Mouse (Mus musculus) midbrain, postnatal 0 days (tissue): ENCODE measurements around the gene Cdiptos. TPM values are rescaled to one million over a fixed set of nuclear protein-coding genes. Genes with fewer than 3 reads are reported as not detected.

Experiments
- ATAC-seq: fragments of 200-750 bp; cut with Nextera tagmentation; 2 replicates; pipeline ENCODE4 v1.8.0; 2017; ENCODE audit warnings: moderate number of reproducible peaks, mild to moderate bottlenecking, moderate TSS enrichment, moderate library complexity; ENCODE audit not compliant: low FRiP score
- DNase-seq: peaks from one replicate; pipeline ENCODE4 v3.0.0-alpha.2; 2015; ENCODE audit warnings: low spot score
- H3K27ac ChIP-seq: fragments of 300-500 bp; sonication (generic); 2 replicates; pipeline ENCODE4 v1.5.1; 2014; ENCODE audit warnings: low read depth, mild to moderate bottlenecking, low read length, mixed read lengths
- H3K27me3 ChIP-seq: fragments of 300-500 bp; sonication (generic); 2 replicates; pipeline ENCODE4 v1.6.1; 2014; ENCODE audit warnings: low read length, control low read depth, mixed read lengths; ENCODE audit not compliant: insufficient read depth
- H3K36me3 ChIP-seq: fragments of 300-500 bp; sonication (generic); 2 replicates; pipeline ENCODE4 v1.6.1; 2014; ENCODE audit warnings: low read length, control low read depth, mixed read lengths; ENCODE audit not compliant: insufficient read depth
- H3K4me1 ChIP-seq: fragments of 300-500 bp; sonication (generic); 2 replicates; pipeline ENCODE4 v1.6.1; 2014; ENCODE audit warnings: mild to moderate bottlenecking, control low read depth, antibody characterized with exemption, low read length, mixed read lengths; ENCODE audit not compliant: insufficient read depth
- H3K4me2 ChIP-seq: fragments of 300-500 bp; sonication (generic); 2 replicates; pipeline ENCODE4 v1.6.1; 2014; ENCODE audit warnings: low read depth, mild to moderate bottlenecking, low read length, mixed read lengths; ENCODE audit not compliant: poor library complexity, severe bottlenecking
- H3K4me3 ChIP-seq: fragments of 300-500 bp; sonication (generic); 2 replicates; pipeline ENCODE4 v1.5.1; 2014; ENCODE audit warnings: low read depth, mild to moderate bottlenecking, low read length, moderate library complexity
- H3K9ac ChIP-seq: fragments of 300-500 bp; sonication (generic); replicated peaks from 2 replicates; pipeline ENCODE4 v1.6.1; 2014; ENCODE audit warnings: mild to moderate bottlenecking, low read length, moderate library complexity, mixed read lengths; ENCODE audit not compliant: poor library complexity, severe bottlenecking
- H3K9me3 ChIP-seq: fragments of 300-500 bp; sonication (generic); 2 replicates; pipeline ENCODE4 v1.6.1; 2016; ENCODE audit warnings: low read length, control low read depth
- CTCF ChIP-seq: IDR thresholded peaks from 2 replicates; pipeline ENCODE4 v1.5.1; 2016; ENCODE audit warnings: antibody characterized with exemption, mild to moderate bottlenecking
- WGBS: fragments of 180-500 bp; shearing (Covaris S2); extraction: QIAGEN DNeasy Blood & Tissue Kit; methylation state at CpG from one replicate; pipeline ENCODE4 v1.1.7; 2014; 5-methylcytosine and 5-hydroxymethylcytosine counted together
- polyA plus RNA-seq: library from polyadenylated mRNA; unstranded; fragments of >200 nt; fragmentation: Nextera tagmentation; extraction: Ambion mirVana; gene quantifications from 2 replicates; pipeline ENCODE4 v1.2.1, GENCODE M21; 2015
- total RNA-seq: library from RNA; depleted of rRNA; stranded (reverse); fragments of >200 nt; gene quantifications from 2 replicates; pipeline ENCODE4 v1.2.3, GENCODE M21; 2014

The Cdiptos gene
- total and polyA plus RNA-seq, 2 experiments from 2014 or later: 0.79 TPM; not detected in 1

DNA sequence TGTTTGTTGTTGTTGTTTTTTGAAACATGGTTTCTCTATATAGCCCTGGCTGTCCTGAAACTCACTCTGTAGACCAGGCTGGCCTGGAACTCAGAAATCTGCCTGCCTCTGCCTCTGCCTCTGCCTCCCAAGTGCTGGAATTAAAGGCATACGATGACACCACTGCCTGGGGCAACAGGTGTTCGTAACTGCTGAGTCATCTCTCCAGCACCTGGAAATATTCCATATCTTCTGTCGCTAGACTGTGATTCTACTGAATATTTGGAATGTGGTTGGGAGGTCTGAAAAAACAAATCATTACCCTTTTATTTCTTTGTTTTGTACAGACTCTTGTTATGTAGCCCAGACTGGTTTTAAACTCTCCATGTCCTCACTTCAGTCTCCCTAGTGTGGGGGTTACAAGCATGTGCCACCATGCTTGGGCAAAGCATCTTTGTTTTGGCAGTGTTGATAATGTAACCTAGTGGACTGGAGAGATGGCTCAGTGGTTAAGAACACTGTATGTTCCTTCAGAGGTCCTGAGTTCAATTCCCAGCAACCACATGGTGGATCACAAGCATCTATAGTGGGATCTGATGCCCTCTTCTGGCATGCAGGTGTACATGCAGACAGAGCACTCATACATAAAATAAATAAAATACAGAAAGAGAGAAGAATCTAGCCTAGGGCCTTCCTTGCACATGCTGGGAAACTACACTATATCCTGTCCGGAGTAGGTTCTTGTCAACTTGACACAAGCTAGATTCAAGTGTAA is 28.4 kb upstream of the Cdiptos start:
- Histone ChIP-seq H3K4me1 (no peaks in the 10 kb centered on the region), H3K4me2 (no peak overlapping the region), H3K27me3 (no peaks in the 10 kb centered on the region), H3K9me3 (no peaks in the 10 kb centered on the region), H3K9ac (no peak overlapping the region), H3K4me3 (no peak overlapping the region), H3K27ac (no peak overlapping the region), H3K36me3 (no peaks in the 10 kb centered on the region)
- 87% methylated on average over 4 of the region's 4 CpGs for WGBS
- TF ChIP-seq CTCF: peak; percentile 39; the same call in 1 of the 2 replicates
- no peak for DNase-seq
- ATAC-seq: no peak

DNA sequence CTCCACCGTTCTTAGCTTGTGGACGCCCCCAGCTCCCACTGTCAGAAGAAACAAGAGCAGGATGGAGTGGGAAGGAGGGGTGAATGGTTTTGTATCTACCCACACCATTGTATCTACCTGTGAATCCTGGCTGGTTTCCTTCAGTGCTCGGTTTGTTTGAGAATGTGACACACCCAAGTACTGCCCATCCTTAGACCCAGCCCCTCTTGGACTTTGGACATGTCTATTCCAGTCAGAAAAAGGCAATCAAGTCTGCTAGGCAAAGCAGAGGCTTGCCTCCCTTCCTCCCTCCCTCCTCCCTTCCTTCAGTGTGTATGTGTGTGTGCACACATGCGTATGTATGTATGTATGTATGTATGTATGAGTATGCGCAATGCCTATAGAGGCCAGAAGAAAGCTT is 27.7 kb upstream of the Cdiptos start:
- TF ChIP-seq CTCF: no peak
- Histone ChIP-seq H3K36me3 (no peaks in the 10 kb centered on the region), H3K4me3 (no peak overlapping the region), H3K27me3 (no peaks in the 10 kb centered on the region), H3K4me2 (no peak overlapping the region), H3K9me3 (no peaks in the 10 kb centered on the region), H3K4me1 (no peaks in the 10 kb centered on the region), H3K27ac (no peak overlapping the region), H3K9ac (no peak overlapping the region)
- no peak for DNase-seq
- ATAC-seq: no peak
- WGBS: 90% methylated on average over 5 of the region's 5 CpGs

DNA sequence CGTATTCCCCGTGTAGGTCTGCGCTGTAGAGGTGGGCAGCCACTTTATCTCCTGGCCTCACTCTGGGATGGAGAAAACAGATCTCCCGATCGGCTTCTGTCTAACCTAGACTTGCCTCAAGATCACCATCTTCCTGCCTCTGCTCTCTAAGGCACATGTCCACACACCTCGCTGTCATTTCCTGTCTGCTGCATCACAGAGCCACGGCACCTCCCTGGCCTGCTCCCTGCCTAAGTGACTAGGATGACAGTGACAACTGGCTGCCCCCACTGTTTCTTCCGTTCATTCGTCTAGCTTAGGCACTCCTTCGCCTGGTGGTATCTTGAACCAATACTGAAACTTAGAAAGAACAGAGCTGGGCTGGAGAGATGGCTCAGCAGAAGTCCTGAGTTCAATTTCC is 23.7 kb upstream of the Cdiptos start:
- DNase-seq: no peak
- no peak for ATAC-seq
- Histone ChIP-seq H3K27me3 (no peaks in the 10 kb centered on the region), H3K27ac (no peak overlapping the region), H3K4me2 (no peak overlapping the region), H3K36me3 (no peaks in the 10 kb centered on the region), H3K4me1 (no peaks in the 10 kb centered on the region), H3K9ac (no peak overlapping the region), H3K4me3 (no peak overlapping the region), H3K9me3 (no peaks in the 10 kb centered on the region)
- 86% methylated on average over 10 of the region's 10 CpGs for WGBS
- TF ChIP-seq CTCF: no peak

DNA sequence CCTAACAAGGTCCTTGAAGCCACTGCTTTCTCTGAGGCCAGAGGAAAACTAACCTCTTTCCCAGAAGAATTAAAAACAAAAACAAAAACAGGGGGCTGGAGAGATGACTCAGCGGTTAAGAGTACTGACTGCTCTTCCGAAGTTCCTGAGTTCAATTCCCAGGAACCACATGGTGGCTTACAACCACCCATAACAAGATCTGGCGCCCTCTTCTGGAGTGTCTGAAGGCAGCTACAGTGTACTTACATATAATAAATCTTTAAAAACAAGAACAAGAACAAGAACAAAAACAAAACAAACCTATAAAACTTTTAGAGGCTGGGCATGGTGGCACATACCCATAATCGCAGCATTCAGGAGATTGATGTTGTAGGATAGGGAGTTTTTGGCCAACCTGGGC is 20.6 kb upstream of the Cdiptos start:
- no peak overlapping the region for H3K9ac ChIP-seq
- DNase-seq: no peak
- no peak for TF ChIP-seq CTCF
- WGBS: 77% methylated on average over 4 of the region's 4 CpGs
- no peak for ATAC-seq
- no peaks in the 10 kb centered on the region for H3K9me3 ChIP-seq
- no peaks in the 10 kb centered on the region for H3K27me3 ChIP-seq
- no peak overlapping the region for H3K4me2 ChIP-seq
- no peaks in the 10 kb centered on the region for H3K36me3 ChIP-seq
- no peak overlapping the region for H3K27ac ChIP-seq
- H3K4me3 ChIP-seq: no peak overlapping the region
- H3K4me1 ChIP-seq: no peaks in the 10 kb centered on the region

DNA sequence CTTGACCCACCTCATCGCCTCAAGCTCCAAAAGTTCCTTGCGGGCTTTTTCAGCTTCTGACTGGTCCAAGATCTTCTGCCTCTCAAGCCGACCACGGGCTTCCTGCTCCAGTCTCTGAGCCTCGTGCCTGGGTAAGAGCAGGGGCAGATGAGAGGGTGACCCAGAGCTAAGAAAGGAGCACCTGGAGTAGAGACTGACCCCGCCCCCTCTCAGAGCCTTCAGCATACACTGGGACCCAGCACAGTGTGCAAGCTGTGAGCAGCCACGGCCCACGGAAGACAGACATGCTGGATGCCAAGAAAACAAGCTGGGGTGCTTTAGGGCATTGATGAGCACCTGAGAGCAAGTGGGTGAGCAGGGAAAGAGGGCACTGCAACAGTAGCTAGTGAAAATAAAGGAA is 12.9 kb upstream of the Cdiptos start:
- TF ChIP-seq CTCF: no peak

DNA sequence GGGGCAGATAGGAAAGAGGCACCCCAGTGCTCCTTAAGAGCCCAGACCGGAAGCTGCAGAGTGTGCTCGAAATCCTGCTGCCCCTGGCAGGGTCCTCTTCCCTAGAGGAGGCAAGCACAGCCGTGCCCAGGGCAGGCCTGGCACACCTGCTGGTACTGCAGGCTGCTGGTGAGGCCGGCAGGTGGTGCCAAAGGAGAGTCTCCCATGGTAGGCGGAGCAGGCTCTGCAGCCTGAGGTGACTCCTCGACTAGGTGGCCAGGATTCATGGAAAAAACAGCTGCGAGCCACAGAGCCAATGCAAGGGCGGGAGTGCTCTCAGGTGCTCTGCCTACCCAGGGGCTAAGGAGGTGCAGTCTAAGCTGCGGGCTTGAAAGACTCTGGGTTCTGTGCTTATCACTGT is 10.4 kb upstream of the Cdiptos start:
- H3K4me1 ChIP-seq: no peaks in the 10 kb centered on the region
- H3K4me3 ChIP-seq: no peak overlapping the region
- no peak overlapping the region for H3K4me2 ChIP-seq
- H3K27me3 ChIP-seq: no peaks in the 10 kb centered on the region
- DNase-seq (peak; percentile 40), ATAC-seq (no peak)
- H3K27ac ChIP-seq: no peak overlapping the region
- WGBS: 45% methylated on average over 9 of the region's 9 CpGs
- 0 out of 2 replicates have a peak, but pooled peaks cover 5% of the 10 kb centered on the region for H3K36me3 ChIP-seq
- H3K9ac ChIP-seq: no peak overlapping the region
- peak; percentile 68 for TF ChIP-seq CTCF
- no peaks in the 10 kb centered on the region for H3K9me3 ChIP-seq

More for the DNA sequence above, 12.9 kb upstream of the Cdiptos start:
- H3K4me3 ChIP-seq: no peak overlapping the region
- H3K27me3 ChIP-seq: no peaks in the 10 kb centered on the region
- no peak overlapping the region for H3K27ac ChIP-seq
- H3K36me3 ChIP-seq: no peaks in the 10 kb centered on the region
- H3K4me1 ChIP-seq: no peaks in the 10 kb centered on the region
- no peak for DNase-seq
- H3K9me3 ChIP-seq: no peaks in the 10 kb centered on the region
- no peak for ATAC-seq
- H3K9ac ChIP-seq: no peak overlapping the region
- 76% methylated on average over 8 of the region's 8 CpGs for WGBS
- H3K4me2 ChIP-seq: no peak overlapping the region
